Mouse (Mus musculus) intestine, embryonic 16.5 days (tissue): ENCODE measurements around the gene Olfr704. TPM values are rescaled to one million over a fixed set of nuclear protein-coding genes. Genes with fewer than 3 reads are reported as not detected.
"Not testable (repeated sequence)": the region's sequence is repeated elsewhere in the genome, so short reads cannot be mapped to it uniquely, and the experiment has no call there.

Source experiments
- ATAC-seq: fragments of 200-750 bp; cut with Nextera tagmentation; 2 replicates; pipeline ENCODE4 v1.8.0; 2017; ENCODE audit warnings: moderate TSS enrichment, moderate library complexity
- H3K27ac ChIP-seq: fragments of 300-500 bp; sonication (generic); 2 replicates; pipeline ENCODE4 v1.5.1; 2014; ENCODE audit warnings: mild to moderate bottlenecking, low read length
- H3K27me3 ChIP-seq: fragments of 300-500 bp; sonication (generic); replicated peaks from 2 replicates; pipeline ENCODE4 v1.6.1; 2014; ENCODE audit warnings: low read length, control low read depth, mixed read lengths; ENCODE audit not compliant: control insufficient read depth, insufficient read depth
- H3K36me3 ChIP-seq: fragments of 300-500 bp; sonication (generic); 2 replicates; pipeline ENCODE4 v1.6.1; 2014; ENCODE audit warnings: low read length, control low read depth; ENCODE audit not compliant: control insufficient read depth, insufficient read depth
- H3K4me1 ChIP-seq: fragments of 300-500 bp; sonication (generic); 2 replicates; pipeline ENCODE4 v1.6.1; 2014; ENCODE audit warnings: low read length, control low read depth, mixed read lengths; ENCODE audit not compliant: control insufficient read depth, insufficient read depth
- H3K4me2 ChIP-seq: fragments of 300-500 bp; sonication (generic); 2 replicates; pipeline ENCODE4 v1.6.1; 2014; ENCODE audit warnings: low read depth, low read length, control low read depth
- H3K4me3 ChIP-seq: fragments of 300-500 bp; sonication (generic); 2 replicates; pipeline ENCODE4 v1.5.1; 2014; ENCODE audit warnings: mild to moderate bottlenecking, low read length
- H3K9ac ChIP-seq: fragments of 300-500 bp; sonication (generic); 2 replicates; pipeline ENCODE4 v1.6.1; 2014; ENCODE audit warnings: low read depth, low read length
- H3K9me3 ChIP-seq: fragments of 300-500 bp; sonication (generic); 2 replicates; pipeline ENCODE4 v1.6.1; 2016; ENCODE audit warnings: low read length, control low read depth; ENCODE audit not compliant: control insufficient read depth
- WGBS: fragments of 180-500 bp; shearing (Covaris S2); extraction: QIAGEN DNeasy Blood & Tissue Kit; methylation state at CpG from one replicate; pipeline ENCODE4 v1.1.7; 2014; 5-methylcytosine and 5-hydroxymethylcytosine counted together
- polyA plus RNA-seq: library from polyadenylated mRNA; unstranded; fragments of >200 nt; fragmentation: Nextera tagmentation; extraction: Ambion mirVana; gene quantifications from 2 replicates; pipeline ENCODE4 v1.2.1, GENCODE M21; 2015

Olfr704 gene
- polyA plus RNA-seq = not detected in 2 replicates

DNA sequence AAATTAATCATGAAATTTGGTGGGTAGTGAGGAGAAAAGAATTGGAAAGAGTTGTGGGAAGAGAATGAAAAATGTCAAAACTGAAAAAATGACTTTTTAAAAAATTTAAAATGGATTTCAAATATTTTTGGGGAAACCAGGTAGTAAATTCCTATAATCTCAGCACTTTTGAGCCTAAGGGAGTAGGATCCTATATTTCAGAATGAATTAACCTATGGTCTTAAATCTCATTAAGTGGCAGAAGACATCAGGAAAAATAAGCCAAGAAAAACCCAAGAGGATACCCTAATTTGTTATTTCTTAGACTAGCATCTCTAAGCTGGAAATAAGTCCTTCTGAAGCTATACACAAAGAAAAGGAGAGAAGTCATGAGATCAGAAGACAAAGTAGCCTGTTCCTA, at the start of gene Olfr704:
Gene Olfr704 (plus strand): TSS at position 301 of the 400 bp plus-strand sequence.
- no peaks in the 10 kb centered on the region for H3K4me1 ChIP-seq
- H3K4me3 ChIP-seq = no peak within 1 kb of the TSS
- H3K27me3 ChIP-seq = no peaks in the 10 kb centered on the region
- H3K36me3 ChIP-seq = no peaks in the 10 kb centered on the region
- H3K9ac ChIP-seq = no peak within 1 kb of the TSS
- no peak within 1 kb of the TSS for H3K4me2 ChIP-seq
- no peak within 1 kb of the TSS for H3K27ac ChIP-seq
- no peak for ATAC-seq
- H3K9me3 ChIP-seq = no peaks in the 10 kb centered on the region

DNA sequence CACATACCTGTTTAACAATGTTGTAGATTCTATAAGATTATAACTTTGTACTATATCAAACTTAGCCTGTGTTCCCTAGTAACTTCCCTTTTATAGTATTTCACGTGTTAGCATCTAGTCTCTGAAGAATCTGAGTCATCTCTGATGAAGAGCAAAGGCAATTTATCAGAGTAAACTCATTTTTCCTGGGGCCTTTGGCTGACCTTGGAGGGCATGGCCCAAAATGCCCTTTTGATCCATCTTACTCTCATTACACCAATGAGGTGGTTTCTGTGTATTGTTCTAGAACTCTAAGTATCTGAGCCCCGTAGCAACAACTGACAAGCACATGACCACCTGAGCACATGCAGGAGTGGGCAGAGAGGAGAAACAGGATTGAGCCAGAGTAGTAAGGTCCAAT, 49.2 kb upstream of the Olfr704 start, which contains the start of gene Olfr701:
Gene Olfr701 (plus strand): TSS at position 301 of the 400 bp plus-strand sequence.
- Histone ChIP-seq H3K9ac (no peak within 1 kb of the TSS), H3K4me2 (no peak within 1 kb of the TSS), H3K36me3 (no peaks in the 10 kb centered on the region), H3K4me1 (no peaks in the 10 kb centered on the region), H3K27me3 (no peaks in the 10 kb centered on the region), H3K4me3 (no peak within 1 kb of the TSS), H3K9me3 (no peaks in the 10 kb centered on the region), H3K27ac (no peak within 1 kb of the TSS)
- WGBS = 69% methylated on average over 2 of the region's 2 CpGs
- ATAC-seq = no peak

DNA sequence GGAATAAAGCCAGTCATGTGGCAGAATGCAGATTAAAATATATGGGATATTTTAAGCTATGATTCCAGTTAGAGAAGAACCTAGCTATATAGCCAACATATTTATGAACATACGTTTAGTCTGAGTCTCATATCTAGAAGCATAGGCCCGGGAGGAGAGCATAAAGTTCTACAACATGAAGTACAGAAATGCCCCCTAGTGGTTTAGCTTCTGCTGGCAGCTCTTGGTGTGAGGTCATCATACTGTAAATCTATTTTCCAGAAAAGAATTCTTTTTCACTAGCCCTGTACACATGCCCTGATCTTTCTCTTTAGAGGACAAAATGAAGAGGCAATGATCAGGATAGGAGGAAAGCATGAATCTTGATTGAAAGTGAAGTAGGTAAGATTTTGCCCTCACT, 47.2 kb upstream of the Olfr704 start:
- no peaks in the 10 kb centered on the region for H3K4me1 ChIP-seq
- H3K27ac ChIP-seq = no peak overlapping the region
- H3K9ac ChIP-seq = no peak overlapping the region
- no peaks in the 10 kb centered on the region for H3K9me3 ChIP-seq
- no peaks in the 10 kb centered on the region for H3K36me3 ChIP-seq
- no peak overlapping the region for H3K4me3 ChIP-seq
- ATAC-seq = no peak
- H3K4me2 ChIP-seq = no peak overlapping the region
- H3K27me3 ChIP-seq = no peaks in the 10 kb centered on the region
- 48% methylated on average over 2 of the region's 2 CpGs for WGBS

DNA sequence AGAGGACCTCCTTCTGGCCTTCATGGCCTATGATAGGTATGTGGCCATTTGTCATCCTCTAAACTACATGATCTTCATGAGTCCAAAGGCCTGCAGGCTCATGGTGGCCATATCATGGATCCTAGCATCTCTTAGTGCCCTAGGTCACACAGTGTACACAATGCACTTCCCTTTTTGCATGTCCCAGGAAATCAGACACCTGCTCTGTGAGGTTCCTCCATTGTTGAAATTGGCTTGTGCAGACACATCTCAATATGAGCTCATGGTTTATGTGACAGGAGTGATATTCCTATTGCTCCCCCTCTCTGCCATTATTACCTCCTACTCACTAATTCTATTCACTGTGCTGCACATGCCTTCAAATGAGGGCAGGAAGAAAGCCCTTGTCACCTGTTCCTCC, 44.6 kb upstream of the Olfr704 start:
- Histone ChIP-seq H3K9me3 (no peaks in the 10 kb centered on the region), H3K27me3 (no peaks in the 10 kb centered on the region), H3K9ac (no peak overlapping the region), H3K4me1 (no peaks in the 10 kb centered on the region), H3K27ac (no peak overlapping the region), H3K36me3 (no peaks in the 10 kb centered on the region), H3K4me3 (no peak overlapping the region), H3K4me2 (no peak overlapping the region)
- no peak for ATAC-seq

DNA sequence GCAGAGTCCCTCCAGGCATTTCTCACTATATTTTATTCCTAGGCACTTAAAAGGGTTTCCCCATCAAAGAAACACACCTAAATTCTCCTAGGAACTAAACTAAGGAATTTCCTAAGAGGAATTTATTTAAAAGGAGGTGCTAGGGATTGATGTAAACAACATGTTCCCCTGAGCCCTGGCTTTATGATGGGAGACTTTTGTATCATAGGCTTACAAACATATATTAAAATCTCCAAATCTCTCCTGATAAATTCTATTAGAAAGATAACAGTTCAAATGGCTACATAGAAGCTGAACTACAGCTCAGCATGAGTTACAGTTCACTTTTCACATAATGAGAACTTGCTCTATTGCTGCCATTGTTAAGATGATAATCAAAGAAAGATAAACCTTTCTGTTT, 29.2 kb upstream of the Olfr704 start, which contains the start of gene Olfr702:
Gene Olfr702 (minus strand): TSS at position 101 of the 400 bp plus-strand sequence.
- no peak within 1 kb of the TSS for H3K9ac ChIP-seq
- no peak within 1 kb of the TSS for H3K27ac ChIP-seq
- H3K4me2 ChIP-seq = no peak within 1 kb of the TSS
- no peaks in the 10 kb centered on the region for H3K27me3 ChIP-seq
- H3K36me3 ChIP-seq = no peaks in the 10 kb centered on the region
- H3K9me3 ChIP-seq = no peaks in the 10 kb centered on the region
- H3K4me1 ChIP-seq = no peaks in the 10 kb centered on the region
- H3K4me3 ChIP-seq = no peak within 1 kb of the TSS
- ATAC-seq = no peak

DNA sequence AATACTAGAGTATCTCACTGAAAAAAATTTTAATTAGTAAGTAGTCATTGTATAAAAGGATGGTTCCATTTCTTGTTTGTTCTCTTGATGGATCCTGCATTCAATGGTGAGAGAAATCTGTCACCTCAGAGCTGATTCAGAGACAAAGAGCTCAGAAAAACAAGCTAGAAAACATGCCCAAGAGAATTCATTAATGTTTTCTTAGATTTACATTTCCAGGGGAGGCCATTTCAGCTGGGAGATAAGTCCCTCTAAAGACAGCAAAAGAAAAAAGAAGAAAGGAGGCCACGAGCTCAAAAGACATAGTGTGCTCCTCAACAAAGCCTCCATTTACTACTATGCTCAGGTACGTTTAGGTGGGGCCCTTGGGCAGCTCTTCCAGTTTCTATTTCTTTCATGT, 19.9 kb upstream of the Olfr704 start, which contains the start of gene Olfr703:
Gene Olfr703 (plus strand): TSS at position 301 of the 400 bp plus-strand sequence.
- no peak for ATAC-seq
- H3K4me1 ChIP-seq = no peaks in the 10 kb centered on the region
- no peaks in the 10 kb centered on the region for H3K36me3 ChIP-seq
- WGBS = 62% methylated on average over 2 of the region's 2 CpGs
- H3K9me3 ChIP-seq = no peaks in the 10 kb centered on the region
- H3K9ac ChIP-seq = no peak within 1 kb of the TSS
- no peaks in the 10 kb centered on the region for H3K27me3 ChIP-seq
- H3K4me2 ChIP-seq = no peak within 1 kb of the TSS
- no peak within 1 kb of the TSS for H3K4me3 ChIP-seq
- no peak within 1 kb of the TSS for H3K27ac ChIP-seq

DNA sequence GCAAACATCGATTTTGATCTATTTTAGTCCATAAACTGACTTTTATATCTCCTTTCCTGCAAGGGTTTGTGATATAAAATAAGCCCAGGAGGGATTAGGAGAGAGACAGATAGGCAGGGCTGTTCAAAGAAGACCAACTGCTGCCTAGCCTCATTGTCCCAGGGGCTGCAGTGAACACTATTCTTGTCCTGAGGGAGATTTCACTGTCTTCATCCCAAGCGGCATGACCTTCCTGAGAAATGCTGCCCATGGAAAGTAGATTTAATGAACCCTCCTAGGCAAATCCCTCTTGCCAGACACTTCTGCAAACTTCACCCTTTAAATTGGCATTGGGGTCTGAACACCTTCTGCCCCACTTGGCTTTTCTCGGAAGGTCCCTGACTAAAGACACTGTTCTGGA, 13.8 kb downstream of the Olfr704 start, which contains the start of gene Olfr705:
Gene Olfr705 (minus strand): TSS at position 101 of the 400 bp plus-strand sequence.
- no peak within 1 kb of the TSS for H3K27ac ChIP-seq
- H3K36me3 ChIP-seq = no peaks in the 10 kb centered on the region
- H3K4me3 ChIP-seq = no peak within 1 kb of the TSS
- no peak within 1 kb of the TSS for H3K4me2 ChIP-seq
- no peaks in the 10 kb centered on the region for H3K27me3 ChIP-seq
- H3K9me3 ChIP-seq = no peaks in the 10 kb centered on the region
- H3K4me1 ChIP-seq = no peaks in the 10 kb centered on the region
- ATAC-seq = no peak
- H3K9ac ChIP-seq = no peak within 1 kb of the TSS
- WGBS = 81% methylated on average over 3 of the region's 3 CpGs

DNA sequence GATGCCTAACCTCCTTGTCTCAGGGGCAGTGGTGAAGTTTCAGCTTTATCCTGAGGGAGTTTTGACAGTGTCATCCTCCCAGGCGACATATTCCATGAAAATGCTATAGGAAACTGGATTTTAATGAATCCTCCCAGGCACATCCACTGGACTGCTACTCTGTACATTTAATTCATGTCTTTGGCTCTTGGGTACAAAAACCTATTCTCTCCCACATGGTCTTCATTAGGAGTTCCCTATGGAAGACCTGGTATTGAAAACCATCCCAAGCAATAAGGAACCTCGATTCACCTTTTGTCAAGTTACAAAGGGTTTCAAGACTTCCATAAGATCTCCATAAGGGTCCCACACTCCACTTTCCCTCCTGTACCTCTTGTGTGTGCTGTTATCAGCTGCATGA, 25.1 kb downstream of the Olfr704 start, which contains the start of gene Olfr706:
Gene Olfr706 (minus strand): TSS at position 101 of the 400 bp plus-strand sequence.
- Histone ChIP-seq H3K36me3 (no peaks in the 10 kb centered on the region), H3K27me3 (no peaks in the 10 kb centered on the region), H3K9me3 (no peaks in the 10 kb centered on the region), H3K4me3 (no peak within 1 kb of the TSS), H3K4me1 (no peaks in the 10 kb centered on the region), H3K27ac (no peak within 1 kb of the TSS), H3K4me2 (no peak within 1 kb of the TSS), H3K9ac (no peak within 1 kb of the TSS)
- ATAC-seq = no peak
- 86% methylated on average over 2 of the region's 2 CpGs for WGBS

DNA sequence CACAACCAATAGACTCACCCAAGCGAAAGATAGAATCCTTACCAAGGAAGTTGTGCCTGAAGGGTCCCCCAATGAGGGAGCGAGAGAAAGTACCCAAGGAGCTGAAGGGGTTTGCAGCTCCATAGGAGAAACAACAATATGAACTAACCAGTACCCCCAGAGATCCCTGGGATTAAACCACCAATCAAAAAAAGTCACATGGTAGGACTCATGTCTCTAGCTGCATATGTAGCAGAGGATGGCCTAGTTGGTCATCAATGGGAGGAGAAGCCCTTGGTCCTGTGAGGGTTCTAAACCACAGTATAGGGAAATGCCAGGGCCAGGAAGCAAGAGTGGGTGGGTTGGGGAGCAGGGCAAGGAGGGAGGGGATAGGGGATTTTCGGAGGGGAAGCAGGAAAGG, 38.2 kb downstream of the Olfr704 start, which contains the start of gene Olfr707:
Gene Olfr707 (minus strand): TSS at position 101 of the 400 bp plus-strand sequence.
- not testable (repeated sequence) for H3K27me3 ChIP-seq, H3K4me3 ChIP-seq, ATAC-seq, H3K36me3 ChIP-seq, H3K9ac ChIP-seq, H3K4me2 ChIP-seq, H3K4me1 ChIP-seq, H3K9me3 ChIP-seq, H3K27ac ChIP-seq
- WGBS = 88% methylated on average over 3 of the region's 3 CpGs

DNA sequence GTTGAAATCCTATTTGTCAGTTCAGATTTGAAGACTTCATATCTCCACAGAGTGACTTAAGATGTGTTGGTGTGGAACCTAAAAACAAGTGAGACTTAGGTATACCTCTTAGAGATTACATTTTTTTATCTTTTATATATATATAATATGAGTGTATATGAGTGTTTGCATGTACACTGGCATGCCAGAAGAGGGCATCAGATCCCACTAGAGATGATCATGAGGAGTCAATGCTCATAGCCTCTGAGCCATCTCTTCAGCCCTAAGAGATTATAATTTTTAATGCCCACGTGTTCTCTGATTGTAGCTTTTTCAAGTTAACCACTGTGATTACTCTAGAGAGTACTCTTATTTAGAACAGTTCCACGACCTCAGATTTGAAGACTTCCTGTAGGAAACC, 44.7 kb downstream of the Olfr704 start, which contains the start of gene Olfr1532-ps1:
Gene Olfr1532-ps1 (plus strand): TSS at position 326 of the 400 bp plus-strand sequence.
- no peaks in the 10 kb centered on the region for H3K36me3 ChIP-seq
- H3K4me1 ChIP-seq = no peaks in the 10 kb centered on the region
- H3K9me3 ChIP-seq = no peaks in the 10 kb centered on the region
- no peak within 1 kb of the TSS for H3K4me2 ChIP-seq
- H3K27me3 ChIP-seq = no peaks in the 10 kb centered on the region
- no peak within 1 kb of the TSS for H3K9ac ChIP-seq
- ATAC-seq = no peak
- no peak within 1 kb of the TSS for H3K4me3 ChIP-seq
- no peak within 1 kb of the TSS for H3K27ac ChIP-seq
- 64% methylated on average over 2 of the region's 2 CpGs for WGBS
